Mouse (Mus musculus) G1E (cell line): Measurements from ENCODE around the gene Hes1. TPM values are rescaled to one million over a fixed set of nuclear protein-coding genes. Genes with fewer than 3 reads are reported as not detected.

Experiments
- ATAC-seq: 2 replicates; pipeline ENCODE4 v1.8.0; 2016; ENCODE audit warnings: mild to moderate bottlenecking; ENCODE audit not compliant: insufficient number of reproducible peaks, poor library complexity, low FRiP score, severe bottlenecking; ENCODE audit errors: extremely low read depth
- DNase-seq: peaks from one replicate; pipeline ENCODE4 v3.0.0; 2012; ENCODE audit warnings: low spot score
- H3K27me3 ChIP-seq: 2 replicates; pipeline ENCODE4 v1.6.1; 2012; ENCODE audit warnings: mild to moderate bottlenecking, low read length, inconsistent platforms; ENCODE audit not compliant: insufficient read depth
- H3K36me3 ChIP-seq: replicated peaks from 2 replicates; pipeline ENCODE3; 2012; ENCODE audit warnings: mild to moderate bottlenecking, inconsistent platforms
- H3K4me1 ChIP-seq: 2 replicates; pipeline ENCODE4 v1.6.1; 2012; ENCODE audit warnings: low read depth, low read length, inconsistent platforms, mixed read lengths; ENCODE audit not compliant: insufficient read depth
- H3K4me3 ChIP-seq: 2 replicates; pipeline ENCODE4 v1.5.1; 2012; ENCODE audit warnings: low read depth, mild to moderate bottlenecking, inconsistent platforms, low read length, moderate library complexity, mixed read lengths
- H3K9me3 ChIP-seq: replicated peaks from 2 replicates; pipeline ENCODE4 v1.6.1; 2012; ENCODE audit warnings: inconsistent platforms
- CTCF ChIP-seq: IDR thresholded peaks from 2 replicates; pipeline ENCODE4 v1.5.1; 2012; ENCODE audit warnings: low read depth, low read length, inconsistent platforms, mixed read lengths
- GATA1 ChIP-seq: IDR thresholded peaks from 2 replicates; pipeline ENCODE4 v1.6.1; 2012; ENCODE audit warnings: borderline replicate concordance, low read length, inconsistent platforms, mixed read lengths
- GATA2 ChIP-seq: IDR thresholded peaks from 2 replicates; pipeline ENCODE4 v1.6.1; 2012; ENCODE audit warnings: low read depth, low read length, inconsistent platforms, borderline replicate concordance
- POLR2AphosphoS5 ChIP-seq: IDR thresholded peaks from 2 replicates; pipeline ENCODE4 v1.6.1; 2012; ENCODE audit warnings: low read depth, low read length, inconsistent platforms; ENCODE audit not compliant: insufficient replicate concordance
- TAL1 ChIP-seq: conservative IDR thresholded peaks from 2 replicates; pipeline ENCODE4 v1.6.1; 2012; ENCODE audit warnings: low read depth, low read length, inconsistent platforms, mixed read lengths
- polyA plus RNA-seq: library from polyadenylated mRNA; stranded (reverse); fragments of >175 nt; gene quantifications from 2 replicates; pipeline ENCODE4 v1.2.3, GENCODE M21; 2012
- total RNA-seq, 2 experiments: library from RNA; stranded (forward) in 1 of 2; stranded (reverse) in 1 of 2; fragments of 200-1000 nt in 1 of 2; fragments of >200 nt in 1 of 2; fragmentation: Nextera tagmentation in 1 of 2; gene quantifications; 2 replicates each; pipeline ENCODE4 v1.2.3; 2014 to 2017

Gene Hes1
- total and polyA plus RNA-seq, 3 experiments, result 56.9 to 80.7 (median 58.2) TPM

GRCm38 (mm10) chr16:30055361-30055889 lies 8.8 kb upstream of the Hes1 start:
- Histone ChIP-seq H3K9me3 (no peaks in the 10 kb centered on the region), H3K4me1 (peaks cover 27% of the 10 kb centered on the region), H3K27me3 (peaks cover 76% of the 10 kb centered on the region), H3K4me3 (no peak overlapping the region), H3K36me3 (no peaks in the 10 kb centered on the region)
- DNase-seq (no peak), ATAC-seq (no peak)
- TF ChIP-seq POLR2AphosphoS5, result no peak
- no peak for TF ChIP-seq GATA2
- no peak for TF ChIP-seq GATA1

DNA sequence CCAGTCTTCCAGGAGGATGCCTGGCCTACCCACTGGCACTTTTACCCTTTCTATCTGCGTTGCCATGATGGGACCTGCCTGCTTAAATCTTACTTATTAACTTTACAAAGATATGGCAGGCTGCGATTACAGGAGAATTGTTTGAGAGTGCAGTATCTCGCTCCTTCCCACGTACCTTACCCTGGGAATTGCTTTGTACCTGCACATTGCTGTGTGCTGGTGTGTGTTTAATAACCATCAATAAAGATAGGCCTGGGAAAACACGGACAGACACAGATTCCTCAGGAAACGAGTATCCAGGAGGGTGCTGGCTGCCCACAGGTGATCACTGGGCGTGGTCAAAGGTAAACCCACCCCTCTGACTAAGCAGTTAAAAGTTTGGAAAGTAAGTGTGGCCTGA lies 8.3 kb upstream of the Hes1 start:
- Histone ChIP-seq H3K36me3 (no peaks in the 10 kb centered on the region), H3K4me3 (no peak overlapping the region), H3K4me1 (peaks cover 30% of the 10 kb centered on the region), H3K27me3 (peaks cover 78% of the 10 kb centered on the region), H3K9me3 (no peaks in the 10 kb centered on the region)
- TF ChIP-seq CTCF (no peak), TAL1 (no peak), GATA1 (no peak), POLR2AphosphoS5 (no peak), GATA2 (no peak)
- ATAC-seq, result no peak
- no peak for DNase-seq

GRCm38 (mm10) chr16:30056906-30057305 lies 7.3 kb upstream of the Hes1 start:
- peaks cover 71% of the 10 kb centered on the region for H3K27me3 ChIP-seq
- DNase-seq (no peak), ATAC-seq (no peak)
- H3K4me1 ChIP-seq, result peaks cover 37% of the 10 kb centered on the region
- H3K9me3 ChIP-seq, result no peaks in the 10 kb centered on the region
- no peak overlapping the region for H3K4me3 ChIP-seq
- H3K36me3 ChIP-seq, result no peaks in the 10 kb centered on the region
- no peak for TF ChIP-seq GATA2
- TF ChIP-seq TAL1, result no peak
- no peak for TF ChIP-seq CTCF

DNA sequence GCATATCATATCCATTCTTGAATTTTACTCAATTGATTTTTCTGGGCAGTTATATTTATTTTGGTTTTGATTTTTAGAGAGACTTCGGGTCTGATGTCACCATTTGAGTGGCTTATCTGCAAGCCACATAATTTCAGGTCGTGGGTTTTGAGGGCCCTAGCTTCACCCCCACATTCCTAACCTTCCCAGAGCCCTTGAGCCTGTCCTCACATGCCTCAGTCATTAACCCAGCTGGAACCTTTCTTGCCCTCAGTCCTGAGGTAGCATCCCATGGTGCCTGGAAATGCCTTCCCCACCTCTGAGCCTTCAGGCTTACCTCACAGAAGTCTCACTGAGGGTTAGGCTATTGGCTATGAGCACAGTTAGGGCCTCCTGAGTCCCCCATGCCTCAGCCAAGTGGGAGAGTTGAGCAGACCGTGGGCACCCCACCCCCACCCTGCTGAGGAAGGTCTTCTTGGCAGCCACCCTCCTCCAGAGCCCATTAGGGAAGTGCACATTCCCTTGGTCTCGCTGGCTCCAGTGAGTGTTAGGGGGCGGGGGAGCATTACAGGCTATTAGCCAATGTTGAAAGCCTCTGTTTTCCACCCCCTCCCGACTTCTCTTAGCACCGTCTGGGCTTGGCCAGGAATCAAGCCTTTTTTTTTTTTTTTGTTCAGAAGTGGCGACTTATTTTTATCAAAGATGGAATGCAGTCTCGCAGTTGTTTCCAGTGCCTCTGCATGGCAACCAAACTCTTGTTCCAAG lies 5.0 kb upstream of the Hes1 start:
- no peak for ATAC-seq
- TF ChIP-seq TAL1, result no peak
- TF ChIP-seq GATA2, result no peak
- H3K4me3 ChIP-seq, result no peak overlapping the region
- peaks cover 53% of the 10 kb centered on the region for H3K4me1 ChIP-seq
- DNase-seq, result no peak
- H3K27me3 ChIP-seq, result peaks cover 57% of the 10 kb centered on the region
- no peaks in the 10 kb centered on the region for H3K36me3 ChIP-seq
- H3K9me3 ChIP-seq, result no peaks in the 10 kb centered on the region

DNA sequence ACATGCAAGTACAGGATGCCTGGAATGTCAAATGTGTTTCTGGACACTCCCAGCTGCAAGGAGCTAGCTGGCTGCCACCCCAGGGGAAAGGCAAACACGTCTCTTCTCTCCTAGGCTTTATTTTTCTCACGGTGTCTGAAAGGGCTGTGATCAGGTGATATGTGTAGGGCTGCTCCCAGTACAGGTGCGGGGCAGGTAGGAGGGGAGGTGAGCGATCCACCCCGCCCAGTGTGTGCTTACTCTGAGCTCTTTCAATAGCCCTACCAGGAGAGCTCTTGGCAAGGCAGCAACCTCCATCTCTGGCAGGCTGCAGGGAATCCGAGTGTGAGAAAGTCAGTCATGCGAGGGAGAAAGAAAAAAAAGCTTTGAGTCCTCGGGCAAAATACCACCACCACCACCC lies 3.8 kb upstream of the Hes1 start:
- no peak for TF ChIP-seq GATA2
- no peak for TF ChIP-seq TAL1
- TF ChIP-seq GATA1, result no peak
- no peak for TF ChIP-seq CTCF
- ATAC-seq (no peak), DNase-seq (no peak)
- Histone ChIP-seq H3K36me3 (no peaks in the 10 kb centered on the region), H3K9me3 (no peaks in the 10 kb centered on the region), H3K27me3 (peaks cover 50% of the 10 kb centered on the region), H3K4me3 (no peak overlapping the region), H3K4me1 (peaks cover 62% of the 10 kb centered on the region)

- Histone ChIP-seq H3K4me3 (peak overlapping the region; percentile 74; the same call in 1 of the 2 replicates), H3K4me1 (peaks cover 72% of the 10 kb centered on the region), H3K36me3 (peaks cover 10% of the 10 kb centered on the region), H3K27me3 (peaks cover 33% of the 10 kb centered on the region), H3K9me3 (no peaks in the 10 kb centered on the region)
- no peak for DNase-seq
- TF ChIP-seq TAL1 (no peak), CTCF (no peak), GATA1 (no peak), GATA2 (no peak), POLR2AphosphoS5 (no peak)
- no peak for ATAC-seq
Measured at GRCm38 (mm10) chr16:30062242-30063030, 1.7 kb upstream of the Hes1 start.
